Mouse (Mus musculus) olfactory bulb, adult 2 months (tissue): ENCODE results near the gene Rab30. TPM values are rescaled to one million over a fixed set of nuclear protein-coding genes. Genes with fewer than 3 reads are reported as not detected.
A peak's percentile ranks its signal among the peaks of the same experiment; 100 is the strongest.

Experiments
- H3K27ac ChIP-seq: fragments of 200-500 bp; 2 replicates; pipeline ENCODE4 v1.5.1; 2012; ENCODE audit warnings: low read depth, low read length; ENCODE audit not compliant: insufficient read depth
- H3K4me1 ChIP-seq: fragments of 200-500 bp; 2 replicates; pipeline ENCODE4 v1.6.1; 2012; ENCODE audit warnings: low read length; ENCODE audit not compliant: control insufficient read depth, insufficient read depth
- H3K4me3 ChIP-seq: fragments of 200-500 bp; 2 replicates; pipeline ENCODE4 v1.5.1; 2012; ENCODE audit warnings: mild to moderate bottlenecking, low read depth, low read length, moderate library complexity; ENCODE audit not compliant: insufficient read depth
- CTCF ChIP-seq: fragments of 200-500 bp; IDR thresholded peaks from 2 replicates; pipeline ENCODE4 v1.5.1; 2012; ENCODE audit warnings: low read depth, mild to moderate bottlenecking, low read length, moderate library complexity; ENCODE audit not compliant: insufficient read depth
- POLR2A ChIP-seq: fragments of 200-500 bp; IDR thresholded peaks from 2 replicates; pipeline ENCODE4 v1.6.1; 2012; ENCODE audit warnings: mild to moderate bottlenecking, low read depth, low read length, moderate library complexity; ENCODE audit not compliant: insufficient read depth
- WGBS: fragments of 180-500 bp; shearing (Covaris S2); methylation state at CpG from one replicate; pipeline ENCODE4 v1.1.7; 2018; 5-methylcytosine and 5-hydroxymethylcytosine counted together
- polyA plus RNA-seq: library from polyadenylated mRNA; stranded (reverse); fragments of >200 nt; gene quantifications from 2 replicates; pipeline ENCODE4 v1.2.4, GENCODE M21; 2012; ENCODE audit warnings: low replicate concordance; ENCODE audit not compliant: missing spikeins, insufficient read depth, insufficient read length

The Rab30 gene
- polyA plus RNA-seq = not detected in 2 replicates

- Histone ChIP-seq H3K27ac (peak within 1 kb of the TSS; percentile 90), H3K4me3 (peak within 1 kb of the TSS; percentile 68), H3K4me1 (no peaks in the 10 kb centered on the region)
- under 1% methylated on average over 38 of the region's 38 CpGs for WGBS
- TF ChIP-seq CTCF (no peak), POLR2A (peak; percentile 83)
Observed at GRCm38 (mm10) chr7:92741152-92741860, at the start of gene Rab30. Gene Rab30 (plus strand): TSS chr7:92741603.

GRCm38 (mm10) chr7:92696395-92696794, 45.0 kb upstream of the Rab30 start:
- TF ChIP-seq CTCF (no peak), POLR2A (no peak)
- 89% methylated on average over 3 of the region's 3 CpGs for WGBS
- Histone ChIP-seq H3K4me3 (no peak overlapping the region), H3K4me1 (no peaks in the 10 kb centered on the region), H3K27ac (no peak overlapping the region)

GRCm38 (mm10) chr7:92698770-92699169, 42.6 kb upstream of the Rab30 start:
- Histone ChIP-seq H3K4me1 (no peaks in the 10 kb centered on the region), H3K27ac (no peak overlapping the region), H3K4me3 (no peak overlapping the region)
- TF ChIP-seq POLR2A (no peak), CTCF (no peak)
- 81% methylated on average over 5 of the region's 5 CpGs for WGBS

- Histone ChIP-seq H3K27ac (no peak overlapping the region), H3K4me1 (no peaks in the 10 kb centered on the region), H3K4me3 (no peak overlapping the region)
- TF ChIP-seq CTCF (no peak), POLR2A (no peak)
- 85% methylated on average over 1 of the region's 1 CpGs for WGBS
Observed at GRCm38 (mm10) chr7:92703661-92704060, 37.7 kb upstream of the Rab30 start.

- Histone ChIP-seq H3K4me1 (no peaks in the 10 kb centered on the region), H3K4me3 (no peak overlapping the region), H3K27ac (no peak overlapping the region)
- 77% methylated on average over 2 of the region's 2 CpGs for WGBS
- TF ChIP-seq POLR2A (no peak), CTCF (no peak)
Observed at GRCm38 (mm10) chr7:92705534-92705933, 35.9 kb upstream of the Rab30 start.

- Histone ChIP-seq H3K4me3 (no peak overlapping the region), H3K27ac (no peak overlapping the region), H3K4me1 (no peaks in the 10 kb centered on the region)
- TF ChIP-seq POLR2A = no peak
- no peak for TF ChIP-seq CTCF
- WGBS = 53% methylated on average over 12 of the region's 12 CpGs
Observed at GRCm38 (mm10) chr7:92706711-92707110, 34.7 kb upstream of the Rab30 start.

- TF ChIP-seq CTCF (no peak), POLR2A (no peak)
- 66% methylated on average over 2 of the region's 2 CpGs for WGBS
- Histone ChIP-seq H3K4me1 (no peaks in the 10 kb centered on the region), H3K4me3 (no peak overlapping the region), H3K27ac (no peak overlapping the region)
Observed at GRCm38 (mm10) chr7:92709573-92709972, 31.8 kb upstream of the Rab30 start.

- TF ChIP-seq POLR2A = no peak
- no peak for TF ChIP-seq CTCF
- no peak overlapping the region for H3K27ac ChIP-seq
- WGBS = 91% methylated on average over 3 of the region's 3 CpGs
- H3K4me3 ChIP-seq = no peak overlapping the region
- no peaks in the 10 kb centered on the region for H3K4me1 ChIP-seq
Observed at GRCm38 (mm10) chr7:92711593-92711992, 29.8 kb upstream of the Rab30 start.

- 89% methylated on average over 1 of the region's 1 CpGs for WGBS
- H3K4me1 ChIP-seq = no peaks in the 10 kb centered on the region
- H3K4me3 ChIP-seq = no peak overlapping the region
- H3K27ac ChIP-seq = no peak overlapping the region
- no peak for TF ChIP-seq POLR2A
- no peak for TF ChIP-seq CTCF
Observed at GRCm38 (mm10) chr7:92715055-92715454, 26.3 kb upstream of the Rab30 start.

- no peaks in the 10 kb centered on the region for H3K4me1 ChIP-seq
- no peak overlapping the region for H3K27ac ChIP-seq
- H3K4me3 ChIP-seq = no peak overlapping the region
- WGBS = 68% methylated on average over 3 of the region's 3 CpGs
- TF ChIP-seq POLR2A = no peak
- no peak for TF ChIP-seq CTCF
Observed at GRCm38 (mm10) chr7:92720156-92720905, 21.1 kb upstream of the Rab30 start.
